Mouse (Mus musculus) c-Kit-positive CD71-negative TER-119-negative erythroid progenitor cells, embryonic 14.5 days (primary cell): ENCODE measurements around the gene Tmem30b.
A peak's percentile ranks its signal among the peaks of the same experiment; 100 is the strongest.

Experiments used
- DNase-seq: peaks from one replicate; pipeline ENCODE4 v3.0.0-alpha.2; 2013; ENCODE audit warnings: low read depth

The Tmem30b gene

DNA sequence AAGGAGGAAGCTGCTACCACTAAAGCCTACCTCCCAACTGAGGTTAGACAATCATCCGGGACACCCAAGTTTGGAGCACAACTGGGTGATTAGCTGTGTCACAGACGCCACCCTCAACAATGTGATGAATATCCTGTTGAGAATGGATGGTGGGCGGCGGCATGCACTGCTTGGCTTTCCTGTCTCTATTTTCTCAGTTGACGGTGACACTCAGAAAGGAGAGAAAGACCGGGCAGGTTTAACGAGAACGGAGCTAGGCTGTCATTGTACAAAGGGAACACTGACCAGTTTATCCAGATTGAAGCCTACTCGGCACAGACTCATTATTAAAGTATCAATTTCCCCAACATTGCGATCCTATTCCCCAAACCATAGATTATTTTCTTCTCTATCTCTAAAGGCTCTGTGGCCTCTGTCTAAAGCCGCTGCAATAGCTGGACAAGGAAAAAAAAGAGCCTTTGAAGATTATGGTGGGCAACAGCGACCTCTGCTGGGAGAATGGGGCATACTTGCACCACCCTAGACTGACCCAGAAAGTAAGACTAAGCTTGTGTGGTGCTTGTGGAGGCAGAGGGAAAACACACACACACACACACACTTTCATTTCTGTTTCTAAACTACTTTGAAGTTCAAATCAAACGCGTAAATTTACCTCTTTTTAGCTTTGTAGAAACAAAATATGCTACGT is 29.0 kb downstream of the Tmem30b start:
- peak; percentile 62 for DNase-seq

DNA sequence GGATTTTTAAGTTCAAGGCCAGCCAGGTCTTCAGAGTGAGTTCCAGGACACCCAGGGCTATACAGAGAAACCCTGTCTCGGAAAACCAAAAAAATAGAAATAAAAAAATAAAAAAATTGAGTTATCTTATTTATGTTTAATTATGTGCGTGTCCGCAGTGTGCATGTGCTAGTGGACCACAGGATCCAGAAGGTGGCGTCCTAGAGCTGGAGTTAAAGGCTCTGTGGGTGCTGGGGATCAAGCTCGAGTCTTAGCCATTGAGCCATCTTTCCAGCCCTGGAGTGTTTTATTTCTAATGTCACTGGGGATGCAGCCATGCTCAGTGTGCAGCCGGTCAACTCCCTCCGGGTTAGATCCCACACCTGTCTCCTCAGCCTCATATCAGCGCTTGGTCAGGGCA is 29.7 kb downstream of the Tmem30b start:
- DNase-seq = no peak

DNA sequence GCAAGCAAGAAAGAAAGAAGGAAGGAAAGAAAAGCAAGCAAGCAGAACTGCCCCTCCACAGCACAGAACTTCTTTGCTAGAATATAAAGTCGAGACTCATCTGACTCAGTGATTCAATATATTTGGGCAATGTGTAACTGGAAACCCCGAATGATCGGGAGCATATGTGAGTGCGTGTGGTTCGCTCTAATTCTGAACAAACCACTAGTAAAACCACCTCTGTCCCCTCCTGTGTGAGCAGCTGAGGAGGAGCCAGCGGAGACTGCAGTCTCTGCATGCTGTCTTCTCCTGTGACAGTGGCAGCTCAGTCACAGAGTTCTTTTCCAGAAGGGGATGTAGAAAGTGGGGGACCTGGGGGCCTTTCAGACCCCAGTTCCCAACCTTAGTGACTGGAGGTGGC is 31.5 kb downstream of the Tmem30b start:
- no peak for DNase-seq

DNA sequence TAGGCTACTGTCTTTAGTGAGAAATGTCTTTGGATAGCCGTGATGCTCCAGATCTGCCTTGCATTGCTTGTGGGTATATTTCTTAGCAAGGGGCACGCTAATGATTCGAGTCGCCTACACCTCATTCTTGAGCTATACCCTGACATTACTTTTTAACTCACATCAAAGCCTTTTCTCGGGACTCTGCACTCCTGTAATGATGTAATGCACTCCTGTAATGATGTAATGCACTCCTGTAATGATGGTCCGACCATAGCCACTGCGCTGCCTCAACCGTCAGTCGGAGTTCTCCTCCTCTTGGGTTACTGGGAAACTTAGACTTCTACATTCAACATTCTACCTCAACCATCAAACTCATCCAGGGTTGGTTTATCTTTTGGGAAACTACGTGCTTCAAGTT is 32.2 kb downstream of the Tmem30b start:
- no peak for DNase-seq

DNA sequence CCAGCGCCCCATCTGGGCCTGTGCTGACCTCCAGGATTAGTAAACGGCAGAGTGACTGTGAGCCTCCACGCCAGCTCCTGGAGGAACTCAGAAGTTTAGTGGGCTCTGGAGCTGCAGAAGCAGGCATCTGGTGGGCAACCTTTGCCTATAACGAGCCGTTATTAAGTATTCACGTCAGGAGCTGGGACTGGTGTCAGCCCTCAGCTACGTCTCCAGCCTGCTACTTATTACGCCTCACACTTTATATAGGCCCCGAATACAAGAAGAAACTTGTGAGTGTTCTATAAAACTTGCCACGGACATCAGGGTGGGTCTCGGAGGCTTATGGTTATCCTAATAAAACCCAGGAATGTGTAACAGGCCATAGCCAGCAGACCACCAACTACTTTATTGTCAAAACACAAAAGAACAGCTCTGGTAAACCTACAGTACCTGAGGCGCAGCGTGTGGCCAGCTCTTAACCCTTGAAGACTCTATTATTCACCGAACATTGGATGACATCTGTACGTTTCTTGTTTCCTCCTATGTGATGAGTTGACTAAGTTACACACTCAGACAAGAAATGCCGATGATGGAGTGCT is 34.6 kb downstream of the Tmem30b start:
- DNase-seq = no peak

DNA sequence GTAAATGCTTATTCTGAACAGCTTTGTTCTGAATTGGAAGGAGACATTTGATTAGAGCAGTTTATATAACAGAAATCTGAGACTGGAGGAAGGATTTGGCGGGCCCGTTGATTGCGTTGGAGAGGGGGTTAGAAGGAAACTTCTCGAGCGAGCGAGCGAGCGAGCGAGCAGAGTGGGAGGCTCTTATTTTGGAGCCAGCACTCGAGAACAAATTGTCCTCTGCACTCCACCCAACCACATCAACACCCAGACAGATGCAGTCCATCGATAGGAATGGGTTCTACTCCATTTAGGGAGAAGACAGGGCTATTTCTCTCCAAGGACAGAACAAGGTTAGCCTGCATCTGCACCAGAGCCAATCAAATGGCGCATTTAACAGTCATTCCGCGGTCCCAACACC is 39.1 kb downstream of the Tmem30b start:
- no peak for DNase-seq

DNA sequence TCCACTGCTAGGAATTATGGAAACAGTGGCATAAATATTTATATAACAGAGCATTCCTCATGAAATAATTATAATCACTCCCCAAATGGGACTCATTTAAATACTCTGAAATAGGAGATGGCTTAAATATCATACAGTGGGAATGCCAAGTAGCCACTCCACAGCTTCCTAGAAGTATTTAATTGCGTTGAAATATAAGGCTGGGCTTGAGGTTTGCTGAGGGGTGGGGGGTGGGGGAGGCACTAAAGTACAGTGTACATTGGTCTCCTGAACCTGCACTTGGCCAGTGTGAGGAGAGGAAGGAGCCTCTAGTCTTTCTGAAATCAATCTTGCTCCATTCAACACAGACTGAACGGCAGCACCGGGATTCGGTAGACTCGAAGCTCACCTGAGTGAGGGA is 39.5 kb downstream of the Tmem30b start:
- no peak for DNase-seq

DNA sequence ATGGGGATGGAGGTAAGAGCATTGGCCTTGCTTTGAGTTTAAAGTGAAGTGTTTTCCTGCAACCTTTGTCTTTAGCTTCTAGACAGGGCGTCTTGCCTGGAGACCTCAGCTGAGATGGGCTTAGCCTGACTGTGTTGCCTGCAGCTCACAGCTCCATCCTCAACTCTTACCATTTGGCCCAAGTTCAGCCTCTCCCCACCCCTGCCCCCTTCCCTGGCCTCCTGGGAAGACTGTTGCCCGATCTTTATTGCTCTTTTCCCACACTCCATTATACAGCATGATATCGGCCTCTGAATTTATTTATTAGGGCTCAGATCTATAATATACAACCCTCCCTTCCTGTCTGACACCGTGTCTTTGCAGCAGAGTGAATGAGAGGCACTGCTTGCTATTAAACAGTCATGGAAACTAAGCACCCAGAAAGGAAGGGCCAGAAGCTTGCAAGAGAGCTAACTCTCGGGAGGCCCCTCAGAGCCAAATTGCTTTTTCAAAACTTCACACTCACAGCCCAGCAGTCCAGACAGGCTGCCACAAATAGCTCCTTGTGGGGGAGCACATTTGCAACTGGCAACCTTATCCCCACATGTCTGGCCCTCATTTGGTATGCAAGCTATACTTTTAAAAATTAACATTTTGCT is 45.4 kb downstream of the Tmem30b start:
- no peak for DNase-seq

DNA sequence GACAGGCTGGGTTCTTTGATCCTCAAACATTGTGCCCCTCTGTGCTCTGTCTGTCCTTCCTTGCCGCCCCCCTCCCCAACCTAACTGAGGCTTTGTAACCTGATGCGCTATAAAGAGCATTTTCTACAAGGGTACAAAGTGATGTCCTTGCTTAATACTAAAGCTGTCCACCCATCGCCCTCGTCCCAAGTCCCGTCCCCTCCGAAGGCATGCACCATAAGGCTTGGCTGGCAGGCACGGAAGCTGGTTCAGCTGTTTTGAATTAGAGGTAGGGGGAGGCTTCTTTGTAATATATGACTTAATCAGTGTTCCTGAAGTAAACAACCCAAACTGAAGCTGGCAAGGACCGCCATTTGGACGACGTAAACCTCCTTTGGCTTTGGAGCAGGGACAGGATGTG is 51.0 kb downstream of the Tmem30b start:
- DNase-seq = no peak

DNA sequence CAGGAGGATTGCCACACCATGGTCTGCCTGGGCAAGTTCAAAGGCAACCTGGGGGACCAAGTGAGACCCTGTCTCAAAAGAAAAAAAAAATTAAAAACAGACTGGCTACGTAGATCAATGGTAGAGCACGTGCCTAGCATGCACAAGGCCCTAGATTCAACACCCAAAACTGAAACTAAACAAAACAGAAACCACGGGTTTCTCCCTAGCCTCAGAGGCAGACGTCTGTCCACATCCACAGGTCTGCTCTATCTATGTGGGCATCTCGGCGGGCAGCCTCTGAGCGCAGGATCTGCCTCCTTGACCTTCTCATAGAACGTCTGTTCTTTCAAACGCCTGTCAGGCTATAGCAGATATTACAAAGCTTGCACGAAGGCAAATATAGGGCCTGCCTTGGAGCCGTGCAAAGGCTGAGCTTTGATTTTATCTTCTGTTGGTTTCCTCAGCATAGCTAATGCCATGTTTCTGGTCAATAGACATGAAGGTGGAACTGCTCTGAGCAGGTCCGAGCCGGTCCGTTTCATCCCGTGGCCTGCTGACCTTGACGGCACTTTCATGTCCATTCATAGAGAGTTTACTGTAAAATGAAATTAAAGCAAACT is 52.2 kb downstream of the Tmem30b start:
- no peak for DNase-seq
